Mouse (Mus musculus): Measurements from ENCODE around the gene Myl12a.

The Myl12a gene

GRCm38 (mm10) chr17:71002744-71003094, at the start of gene Myl12a:
Myl12a (minus strand) TSS chr17:71002878.
- in situ Hi-C loops (cut with MboI), result no loop called here

DNA sequence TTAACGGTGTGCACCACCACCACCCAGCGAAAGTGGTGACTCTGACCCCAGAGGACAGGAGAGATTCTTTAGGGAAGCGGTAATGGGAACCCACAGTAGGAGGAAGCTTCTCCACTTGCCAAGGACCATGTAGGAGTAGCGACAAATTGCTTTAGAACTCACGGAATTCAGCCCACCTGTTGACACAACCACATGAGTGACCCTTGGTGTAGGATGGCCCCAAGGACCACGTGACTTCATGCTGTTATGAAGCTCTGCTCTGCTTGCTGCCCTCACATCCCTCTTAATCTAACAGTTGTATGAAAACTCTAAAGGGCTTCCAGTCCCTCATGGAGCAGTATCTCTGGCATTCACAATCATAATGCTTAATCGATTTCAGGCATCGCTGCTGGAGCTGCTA, 46.6 kb upstream of the Myl12a start:
- in situ Hi-C loops (cut with MboI), result no loop called here

- in situ Hi-C loops (cut with MboI), result no loop called here
Observed at GRCm38 (mm10) chr17:71046856-71047255, 44.2 kb upstream of the Myl12a start.

- in situ Hi-C loops (cut with MboI), result no loop called here
Observed at GRCm38 (mm10) chr17:71045591-71045990, 42.9 kb upstream of the Myl12a start.

GRCm38 (mm10) chr17:71042645-71043044, 40.0 kb upstream of the Myl12a start:
- in situ Hi-C loops (cut with MboI), result no loop called here

- in situ Hi-C loops (cut with MboI), result no loop called here
Observed at GRCm38 (mm10) chr17:71040582-71040880, 37.9 kb upstream of the Myl12a start.

DNA sequence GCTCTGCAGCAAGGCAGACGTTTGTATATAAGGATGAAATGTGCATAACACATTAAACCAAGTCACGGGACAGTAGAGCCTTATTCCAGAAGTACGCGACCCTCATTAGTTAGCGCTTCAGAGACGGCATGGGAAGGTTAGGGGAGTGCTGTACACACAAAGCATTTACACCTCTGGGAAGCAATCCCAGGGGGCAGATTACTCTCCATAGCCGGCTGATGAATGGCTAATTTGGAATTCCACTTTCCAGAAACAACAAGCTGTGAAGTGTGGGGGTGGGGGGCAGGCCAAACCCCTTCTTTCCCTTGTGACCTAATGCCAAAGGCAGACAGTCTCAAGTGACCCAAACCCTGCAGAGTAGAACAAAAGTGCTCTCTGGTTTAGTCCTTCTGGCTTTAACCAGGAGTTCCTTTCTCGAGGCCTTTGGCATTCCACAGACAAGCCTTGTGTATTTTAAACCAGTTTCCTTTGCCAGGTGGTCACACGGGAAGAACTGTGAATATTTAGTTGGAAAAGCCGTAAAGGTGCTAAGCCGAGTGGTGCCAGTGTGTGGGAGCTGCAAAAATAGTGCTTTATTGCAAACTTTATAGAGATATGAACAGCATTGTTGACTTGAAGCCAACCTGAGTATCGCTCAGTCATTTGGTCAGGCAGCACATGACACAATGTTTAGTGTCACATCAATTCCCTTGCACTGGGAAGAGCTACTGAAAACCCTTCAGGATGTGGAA, 37.3 kb upstream of the Myl12a start:
- in situ Hi-C loops (cut with MboI), result no loop called here

- in situ Hi-C loops (cut with MboI), result no loop called here
Observed at GRCm38 (mm10) chr17:71038812-71039211, 36.1 kb upstream of the Myl12a start.

DNA sequence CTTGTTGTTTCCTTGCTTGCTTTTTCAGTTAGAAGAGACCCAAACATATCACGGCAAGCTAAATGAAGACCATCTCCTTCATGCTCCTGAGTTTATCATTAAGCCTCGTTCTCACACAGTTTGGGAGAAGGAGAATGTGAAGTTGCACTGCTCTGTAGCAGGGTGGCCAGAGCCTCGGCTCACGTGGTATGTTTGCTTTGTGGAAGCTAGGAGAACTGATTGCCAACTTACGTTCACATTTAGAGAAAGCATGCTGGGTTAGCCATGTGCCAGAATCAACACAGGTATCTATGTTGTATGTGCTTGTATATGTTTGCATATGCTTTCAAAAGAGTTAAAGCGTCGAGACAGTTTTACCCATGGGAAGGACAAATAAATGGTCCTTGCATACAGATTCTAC, 34.5 kb upstream of the Myl12a start:
- in situ Hi-C loops (cut with MboI), result no loop called here

DNA sequence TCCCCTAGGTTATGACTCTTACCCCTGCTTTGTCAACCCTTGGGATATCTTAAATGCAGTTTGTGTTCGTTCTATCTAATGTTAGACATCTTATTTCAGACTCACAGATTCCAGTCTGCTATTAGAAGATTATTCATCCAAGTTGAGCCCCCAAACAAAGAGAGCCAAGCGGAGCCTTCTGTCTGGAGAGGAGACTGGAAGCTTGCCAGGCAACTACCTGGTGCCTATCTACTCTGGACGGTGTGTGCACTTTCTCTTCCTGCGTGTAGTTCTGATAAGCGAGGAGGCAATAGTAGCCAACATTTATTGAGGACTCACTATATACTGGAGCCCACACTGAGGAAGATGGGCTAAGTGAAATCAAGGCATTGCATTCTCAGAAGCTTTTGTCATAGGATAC, 31.8 kb upstream of the Myl12a start:
- in situ Hi-C loops (cut with MboI), result no loop called here

- in situ Hi-C loops (cut with MboI), result no loop called here
Observed at GRCm38 (mm10) chr17:71032719-71033118, 30.0 kb upstream of the Myl12a start.

DNA sequence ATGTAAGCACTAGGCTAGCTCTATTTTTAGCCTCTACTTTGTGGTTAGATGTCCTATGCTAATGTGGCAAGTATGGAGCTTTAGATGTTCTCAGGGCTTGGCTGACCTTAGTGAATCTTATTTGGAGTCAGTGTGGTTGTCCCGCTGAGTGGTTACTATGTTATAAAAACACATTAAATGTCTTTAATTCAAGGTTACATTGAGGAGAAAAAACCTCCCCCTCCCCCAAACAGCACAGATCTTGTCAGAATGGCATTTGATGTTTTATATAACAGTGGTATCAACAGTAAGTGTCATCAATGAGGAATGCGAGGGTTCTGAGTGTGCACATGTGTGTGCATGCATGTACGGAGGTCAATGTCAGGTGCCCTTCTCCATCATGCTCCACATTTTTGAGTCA, 24.5 kb upstream of the Myl12a start:
- in situ Hi-C loops (cut with MboI), result no loop called here

GRCm38 (mm10) chr17:71025922-71026321, 23.2 kb upstream of the Myl12a start:
- in situ Hi-C loops (cut with MboI), result no loop called here

- in situ Hi-C loops (cut with MboI), result no loop called here
Observed at GRCm38 (mm10) chr17:71024071-71024470, 21.4 kb upstream of the Myl12a start.

GRCm38 (mm10) chr17:71022841-71023240, 20.2 kb upstream of the Myl12a start:
- in situ Hi-C loops (cut with MboI), result no loop called here

- in situ Hi-C loops (cut with MboI), result no loop called here
Observed at GRCm38 (mm10) chr17:71019860-71020259, 17.2 kb upstream of the Myl12a start.

DNA sequence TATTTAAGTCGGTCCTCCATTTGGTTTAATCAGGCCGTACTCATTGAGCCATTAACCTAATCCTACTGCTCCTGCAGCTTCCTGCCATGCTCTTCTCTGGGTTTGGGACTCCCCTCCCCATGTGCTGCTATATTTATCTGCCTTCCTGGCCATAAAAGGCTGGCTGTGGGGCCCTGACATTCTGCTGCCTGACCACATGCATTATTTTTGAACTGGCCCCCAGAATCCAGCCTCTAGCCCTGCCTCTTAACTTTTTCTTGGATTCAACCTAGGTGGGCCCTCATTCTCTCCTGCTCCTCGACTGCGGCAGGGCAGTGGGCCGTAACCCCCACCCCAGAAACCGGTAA, 16.6 kb upstream of the Myl12a start:
- in situ Hi-C loops (cut with MboI), result no loop called here

GRCm38 (mm10) chr17:71018616-71019308, 16.1 kb upstream of the Myl12a start:
- in situ Hi-C loops (cut with MboI), result no loop called here

- in situ Hi-C loops (cut with MboI), result no loop called here
Observed at GRCm38 (mm10) chr17:71018151-71018550, 15.5 kb upstream of the Myl12a start.

DNA sequence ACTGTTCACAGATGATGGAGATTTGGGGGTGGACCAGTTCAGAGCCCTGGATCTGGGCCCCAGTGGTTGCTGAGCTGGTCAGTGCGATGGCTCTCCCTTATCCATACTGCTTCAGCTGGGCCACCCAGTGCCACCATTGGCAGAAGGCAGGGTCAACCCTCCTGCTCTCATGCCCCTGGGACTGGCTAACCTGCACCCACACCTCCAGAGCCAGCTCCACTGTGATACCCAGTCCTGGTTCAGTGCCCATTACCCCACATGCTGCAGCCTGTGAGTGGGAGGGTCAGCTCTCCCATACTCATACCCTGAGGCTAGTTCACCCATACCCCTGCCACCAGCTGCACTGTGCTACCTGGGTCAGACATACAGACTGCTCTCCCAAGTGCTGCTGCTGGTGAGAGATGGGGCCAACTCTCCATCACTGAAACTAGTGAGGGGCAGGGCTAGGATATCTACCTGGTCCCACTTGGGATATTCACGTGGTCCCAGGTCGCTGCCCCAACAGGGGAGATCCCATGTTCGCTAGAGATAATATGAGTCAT, 14.8 kb upstream of the Myl12a start:
- in situ Hi-C loops (cut with MboI), result no loop called here

DNA sequence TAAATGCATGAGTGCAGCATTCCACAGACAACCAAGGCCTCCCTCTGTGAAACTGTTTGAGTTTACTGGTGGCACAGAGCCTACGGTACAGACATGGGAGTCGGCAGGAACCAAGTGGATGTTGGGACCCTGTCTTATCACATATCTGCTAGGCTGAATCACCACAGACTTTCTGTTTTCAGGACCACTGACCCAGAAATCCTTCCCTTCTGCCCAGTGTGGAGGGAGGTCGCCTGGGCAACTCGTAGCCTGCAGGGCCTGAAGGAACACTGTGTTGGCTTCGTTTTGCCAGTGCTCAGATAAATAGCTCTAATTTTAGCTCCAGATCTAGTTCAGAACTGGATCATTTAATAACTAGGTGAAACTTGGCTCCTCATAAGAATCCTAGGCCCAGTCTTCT, 12.2 kb upstream of the Myl12a start:
- in situ Hi-C loops (cut with MboI), result no loop called here

DNA sequence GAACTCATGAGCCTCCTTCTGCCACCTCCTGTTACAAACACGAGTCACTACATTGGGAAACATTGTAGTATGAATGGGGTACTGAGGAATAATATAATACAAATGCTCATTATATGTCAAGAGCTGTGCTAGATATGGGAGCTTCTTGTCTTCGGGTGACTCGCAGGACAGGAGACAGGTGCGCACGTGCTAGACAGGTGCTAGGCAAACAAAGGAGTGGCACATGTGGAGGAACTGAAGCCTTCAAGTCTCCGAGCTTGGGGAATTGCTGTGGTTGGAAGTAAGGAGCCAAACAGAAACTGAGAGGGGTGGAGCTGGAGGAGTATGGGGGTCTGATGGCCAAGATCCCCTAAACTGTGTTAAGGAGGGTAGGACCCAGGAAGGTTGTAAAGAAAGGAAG, 10.4 kb upstream of the Myl12a start:
- in situ Hi-C loops (cut with MboI), result no loop called here

DNA sequence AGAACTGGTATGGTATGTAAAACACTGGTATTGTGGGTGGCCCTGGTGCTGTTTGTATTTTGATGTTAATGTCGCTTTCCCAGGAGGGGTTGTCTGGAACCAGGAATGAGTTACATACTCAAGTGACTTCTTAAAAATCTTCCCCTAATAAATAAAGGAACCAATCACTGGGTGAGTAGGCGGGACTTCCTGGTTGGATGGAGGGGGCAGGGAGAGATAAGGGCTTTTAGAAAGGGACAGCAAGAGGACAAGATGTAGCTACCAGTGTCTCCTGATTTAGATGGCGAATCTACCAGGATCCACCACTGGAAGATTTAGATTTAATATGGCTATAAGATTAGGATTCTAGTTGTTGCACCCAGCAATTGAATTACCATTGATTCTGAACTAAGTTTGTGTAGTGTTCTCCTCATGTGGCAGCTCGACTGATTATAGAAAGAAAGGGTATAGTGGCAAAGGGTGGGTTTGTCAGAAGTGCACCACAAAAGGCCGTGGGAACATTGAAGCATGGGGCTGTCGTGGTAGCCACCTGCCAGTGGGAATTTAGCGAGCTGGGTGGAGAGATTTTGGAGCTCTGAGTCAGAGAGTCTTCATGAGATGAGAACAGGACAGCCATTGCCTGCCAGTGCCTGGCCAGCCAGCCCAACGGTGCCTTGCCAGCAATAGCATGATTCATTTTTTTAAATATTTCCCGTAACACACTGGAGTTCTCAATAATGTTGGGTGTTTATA, 9.4 kb upstream of the Myl12a start:
- in situ Hi-C loops (cut with MboI), result no loop called here

Measured in mature B cell (primary cell).